Mouse (Mus musculus): Measurements from ENCODE around the gene Fgf10. TPM values are rescaled to one million over a fixed set of nuclear protein-coding genes. Genes with fewer than 3 reads are reported as not detected.

Gene Fgf10
- polyA plus RNA-seq, 1 experiment from 2014 or later: 0.43 TPM

GRCm38 (mm10) chr13:118834021-118834420, 164.4 kb downstream of the Fgf10 start:
- no peak overlapping the region for H3K4me3 ChIP-seq (ENCODE audit: low read depth, low read length)
- TF ChIP-seq CTCF (IDR thresholded peaks at IDR 0.05; ENCODE audit: low read depth): no peak
- no peak overlapping the region for H3K4me2 ChIP-seq (replicated peaks; ENCODE audit: low read depth)
- no peak for ATAC-seq
- H3K27me3 ChIP-seq (replicated peaks; ENCODE audit: control insufficient read depth, insufficient read depth, low read length): no peaks in the 10 kb centered on the region
- no peak overlapping the region for H3K27ac ChIP-seq (ENCODE audit: low read depth, low read length)
- no peak overlapping the region for H3K9ac ChIP-seq (ENCODE audit: low read depth, low read length)
- no peaks in the 10 kb centered on the region for H3K9me3 ChIP-seq (ENCODE audit: control insufficient read depth)
- no peaks in the 10 kb centered on the region for H3K36me3 ChIP-seq (ENCODE audit: control insufficient read depth, insufficient read depth)
- no peaks in the 10 kb centered on the region for H3K4me1 ChIP-seq (replicated peaks; ENCODE audit: control insufficient read depth, insufficient read depth, low read length)

- H3K27me3 ChIP-seq (replicated peaks; ENCODE audit: control insufficient read depth, insufficient read depth, low read length): no peaks in the 10 kb centered on the region
- TF ChIP-seq CTCF (IDR thresholded peaks at IDR 0.05; ENCODE audit: low read depth): no peak
- no peak for ATAC-seq
- H3K9me3 ChIP-seq (ENCODE audit: control insufficient read depth): no peaks in the 10 kb centered on the region
- H3K4me1 ChIP-seq (replicated peaks; ENCODE audit: control insufficient read depth, insufficient read depth, low read length): no peaks in the 10 kb centered on the region
- 68% methylated on average over 4 of the region's 4 CpGs for WGBS
- no peak overlapping the region for H3K9ac ChIP-seq (ENCODE audit: low read depth, low read length)
- H3K4me2 ChIP-seq (replicated peaks; ENCODE audit: low read depth): no peak overlapping the region
- H3K27ac ChIP-seq (ENCODE audit: low read depth, low read length): no peak overlapping the region
- H3K36me3 ChIP-seq (ENCODE audit: control insufficient read depth, insufficient read depth): no peaks in the 10 kb centered on the region
- no peak overlapping the region for H3K4me3 ChIP-seq (ENCODE audit: low read depth, low read length)
Observed at GRCm38 (mm10) chr13:118835078-118835477, 165.5 kb downstream of the Fgf10 start.
